Mouse (Mus musculus): ENCODE results near the gene Meis1.

DNA sequence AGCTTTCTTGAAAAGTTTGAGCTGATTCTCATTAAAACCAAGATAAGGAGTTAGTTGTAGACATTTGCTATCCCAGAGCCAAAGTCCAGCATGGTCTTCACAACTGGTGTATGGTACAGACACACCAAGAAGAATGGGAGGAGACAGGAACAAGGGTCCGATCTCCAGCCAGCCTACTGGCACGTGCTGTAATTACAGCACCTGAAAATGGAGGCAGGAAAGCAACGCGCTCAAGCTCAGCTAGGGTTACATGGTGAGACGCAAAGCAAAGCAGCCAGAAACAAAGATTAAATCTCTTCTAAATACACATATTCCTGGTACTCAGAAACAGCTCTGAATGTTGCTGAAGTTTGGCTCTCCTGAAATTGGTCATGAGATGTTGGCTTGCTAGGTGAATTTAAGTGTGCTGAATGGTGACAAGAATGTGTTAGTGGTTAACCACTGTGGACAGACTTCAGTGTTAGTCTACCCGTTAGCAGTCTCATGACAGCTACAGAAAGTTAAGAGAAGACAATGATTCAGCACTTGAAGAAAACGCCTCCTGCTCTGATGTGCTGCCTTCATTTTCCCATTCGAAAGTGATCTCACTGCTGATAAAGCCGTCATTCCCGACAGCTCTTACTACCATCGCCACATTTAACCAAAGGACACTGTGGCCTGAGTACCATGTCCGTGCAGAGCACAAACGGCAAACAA is 70.0 kb downstream of the Meis1 start:
- TF ChIP-seq CTCF (conservative IDR thresholded peaks at IDR 0.05; ENCODE audit: low read length) (no peak), POU5F1 (IDR thresholded peaks at IDR 0.05; ENCODE audit: borderline replicate concordance, low read length) (no peak), NANOG (IDR thresholded peaks at IDR 0.05; ENCODE audit: borderline replicate concordance, low read length) (no peak)

All from E14TG2a.4 (cell line).